Mouse (Mus musculus) heart, embryonic 13.5 days (tissue): ENCODE results near the gene Fam111a. TPM values are rescaled to one million over a fixed set of nuclear protein-coding genes. Genes with fewer than 3 reads are reported as not detected.

Experiments used
- ATAC-seq: fragments of 200-750 bp; cut with Nextera tagmentation; 2 replicates; pipeline ENCODE4 v1.8.0; 2017; ENCODE audit warnings: moderate TSS enrichment; ENCODE audit not compliant: insufficient number of reproducible peaks, low FRiP score, low TSS enrichment; ENCODE audit errors: extremely low read depth
- H3K27ac ChIP-seq: fragments of 300-500 bp; sonication (generic); replicated peaks from 2 replicates; pipeline ENCODE4 v1.5.1; 2015; ENCODE audit warnings: moderate library complexity, mild to moderate bottlenecking, inconsistent platforms
- H3K27me3 ChIP-seq: fragments of 300-500 bp; sonication (generic); replicated peaks from 2 replicates; pipeline ENCODE4 v1.6.1; 2015; ENCODE audit warnings: mild to moderate bottlenecking, inconsistent platforms
- H3K36me3 ChIP-seq: fragments of 300-500 bp; sonication (generic); 2 replicates; pipeline ENCODE4 v1.6.1; 2015; ENCODE audit warnings: mild to moderate bottlenecking, inconsistent platforms
- H3K4me1 ChIP-seq: fragments of 300-500 bp; sonication (generic); 2 replicates; pipeline ENCODE4 v1.6.1; 2015; ENCODE audit warnings: inconsistent platforms
- H3K4me2 ChIP-seq: fragments of 300-500 bp; sonication (generic); 2 replicates; pipeline ENCODE4 v1.6.1; 2015; ENCODE audit warnings: inconsistent platforms, mild to moderate bottlenecking, moderate library complexity
- H3K4me3 ChIP-seq: fragments of 300-500 bp; sonication (generic); 2 replicates; pipeline ENCODE4 v1.5.1; 2015; ENCODE audit warnings: moderate library complexity, mild to moderate bottlenecking, inconsistent platforms
- H3K9ac ChIP-seq: fragments of 300-500 bp; sonication (generic); 2 replicates; pipeline ENCODE4 v1.6.1; 2015; ENCODE audit warnings: inconsistent platforms, mild to moderate bottlenecking, moderate library complexity
- H3K9me3 ChIP-seq: fragments of 300-500 bp; sonication (generic); 2 replicates; pipeline ENCODE4 v1.6.1; 2016; ENCODE audit warnings: inconsistent platforms
- WGBS: fragments of 180-500 bp; shearing (Covaris S2); methylation state at CpG from one replicate; pipeline ENCODE4 v1.1.7; 2015; ENCODE audit warnings: mixed read lengths; 5-methylcytosine and 5-hydroxymethylcytosine counted together
- polyA plus RNA-seq: library from polyadenylated mRNA; unstranded; fragments of >200 nt; fragmentation: Nextera tagmentation; extraction: Ambion mirVana; gene quantifications from 2 replicates; pipeline ENCODE4 v1.2.1, GENCODE M21; 2015

Fam111a gene
- polyA plus RNA-seq, 1 experiment from 2014 or later = 16.9 TPM

DNA sequence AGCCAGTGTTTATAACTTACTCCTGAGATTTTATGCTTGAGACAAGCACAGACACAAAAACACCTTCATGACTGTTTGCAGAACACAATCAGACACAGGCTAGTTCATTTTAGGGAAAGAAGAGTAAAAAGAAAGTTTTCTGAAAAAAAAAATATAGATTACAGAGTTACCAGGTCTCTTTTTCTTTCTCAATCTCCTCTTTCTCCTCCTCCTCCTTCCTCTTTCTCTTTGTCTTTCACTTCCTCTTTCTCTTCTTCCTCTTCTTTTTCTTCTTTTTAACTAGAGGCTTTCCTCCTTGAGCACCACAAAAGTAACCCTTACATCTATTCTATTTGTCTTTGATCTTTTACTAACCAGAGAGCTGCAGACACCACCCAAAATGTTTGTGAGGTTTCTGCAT lies 18.7 kb downstream of the Fam111a start:
- H3K27ac ChIP-seq = no peak overlapping the region
- no peak overlapping the region for H3K9ac ChIP-seq
- no peak for ATAC-seq
- H3K36me3 ChIP-seq = no peaks in the 10 kb centered on the region
- no peaks in the 10 kb centered on the region for H3K9me3 ChIP-seq
- H3K4me2 ChIP-seq = no peak overlapping the region
- no peaks in the 10 kb centered on the region for H3K4me1 ChIP-seq
- H3K27me3 ChIP-seq = no peaks in the 10 kb centered on the region
- H3K4me3 ChIP-seq = no peak overlapping the region

DNA sequence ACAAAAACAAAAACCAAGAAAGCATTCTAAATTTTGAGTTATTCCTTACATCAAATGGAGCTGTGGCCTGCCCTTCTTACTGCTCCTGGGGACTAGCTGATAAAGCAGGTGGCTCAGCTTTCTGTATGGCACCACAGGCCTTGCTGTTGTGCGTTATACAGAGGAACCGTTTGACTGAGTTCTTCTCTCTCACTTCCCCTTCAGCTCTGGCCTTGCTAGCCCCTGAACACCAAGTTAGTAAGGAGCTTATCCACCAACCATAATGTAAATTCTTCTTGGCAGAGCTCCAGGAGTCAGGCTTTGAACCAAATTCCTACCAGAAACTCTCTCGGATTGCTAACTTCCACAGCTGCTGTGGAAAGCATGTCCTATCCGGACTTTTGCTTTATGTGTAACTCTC lies 21.5 kb downstream of the Fam111a start:
- Histone ChIP-seq H3K9ac (no peak overlapping the region), H3K36me3 (no peaks in the 10 kb centered on the region), H3K27ac (no peak overlapping the region), H3K9me3 (no peaks in the 10 kb centered on the region), H3K4me3 (no peak overlapping the region), H3K4me2 (no peak overlapping the region), H3K27me3 (no peaks in the 10 kb centered on the region), H3K4me1 (no peaks in the 10 kb centered on the region)
- WGBS = 39% methylated on average over 4 of the region's 4 CpGs
- ATAC-seq = no peak

DNA sequence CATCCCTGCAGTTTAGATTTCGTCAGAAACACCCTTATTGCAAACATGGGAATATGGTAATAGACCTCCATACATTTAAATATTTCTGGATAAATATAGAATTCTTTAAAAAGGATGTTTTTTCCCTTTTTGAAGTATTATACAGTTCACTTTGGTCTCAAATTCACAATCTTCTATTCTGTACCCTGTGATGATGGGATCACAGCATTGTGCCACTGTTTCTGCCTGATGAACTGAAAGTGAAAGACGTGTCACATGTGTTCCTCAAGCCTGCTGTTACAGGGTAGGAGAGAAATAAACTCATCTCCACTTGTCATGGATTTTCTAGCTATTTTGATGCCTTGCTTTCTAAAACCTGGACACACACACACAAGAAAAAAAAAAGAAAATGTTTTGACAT lies 25.3 kb downstream of the Fam111a start:
- H3K4me1 ChIP-seq = peaks cover 20% of the 10 kb centered on the region
- H3K4me3 ChIP-seq = no peak overlapping the region
- H3K9me3 ChIP-seq = no peaks in the 10 kb centered on the region
- no peaks in the 10 kb centered on the region for H3K27me3 ChIP-seq
- H3K27ac ChIP-seq = no peak overlapping the region
- no peak overlapping the region for H3K9ac ChIP-seq
- WGBS = 56% methylated on average over 2 of the region's 2 CpGs
- H3K4me2 ChIP-seq = no peak overlapping the region
- H3K36me3 ChIP-seq = no peaks in the 10 kb centered on the region
- ATAC-seq = no peak

DNA sequence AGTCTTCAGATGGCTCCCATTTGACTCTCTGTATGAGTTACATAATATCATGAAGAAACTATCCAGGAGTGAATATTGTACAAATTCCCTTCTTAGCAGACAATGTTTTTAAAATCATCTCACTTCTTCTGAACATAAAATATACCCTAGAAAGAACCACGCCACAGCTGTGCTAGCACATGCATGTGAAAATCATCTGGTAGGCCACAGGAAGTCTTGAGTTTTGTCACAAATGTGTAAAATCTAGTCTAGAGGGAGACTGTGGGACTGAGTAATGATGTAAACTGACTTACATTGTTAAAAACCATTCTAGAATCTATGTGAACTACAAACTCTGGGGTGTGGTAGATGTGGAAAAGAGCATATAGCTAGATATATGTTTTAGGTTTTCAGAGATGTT lies 26.1 kb downstream of the Fam111a start:
- Histone ChIP-seq H3K4me3 (no peak overlapping the region), H3K4me1 (peaks cover 20% of the 10 kb centered on the region), H3K9me3 (no peaks in the 10 kb centered on the region), H3K4me2 (no peak overlapping the region), H3K9ac (no peak overlapping the region), H3K36me3 (peaks cover 2% of the 10 kb centered on the region; the same call in 1 of the 2 replicates), H3K27me3 (no peaks in the 10 kb centered on the region), H3K27ac (no peak overlapping the region)
- ATAC-seq = no peak
- 85% methylated on average over 1 of the region's 1 CpGs for WGBS

DNA sequence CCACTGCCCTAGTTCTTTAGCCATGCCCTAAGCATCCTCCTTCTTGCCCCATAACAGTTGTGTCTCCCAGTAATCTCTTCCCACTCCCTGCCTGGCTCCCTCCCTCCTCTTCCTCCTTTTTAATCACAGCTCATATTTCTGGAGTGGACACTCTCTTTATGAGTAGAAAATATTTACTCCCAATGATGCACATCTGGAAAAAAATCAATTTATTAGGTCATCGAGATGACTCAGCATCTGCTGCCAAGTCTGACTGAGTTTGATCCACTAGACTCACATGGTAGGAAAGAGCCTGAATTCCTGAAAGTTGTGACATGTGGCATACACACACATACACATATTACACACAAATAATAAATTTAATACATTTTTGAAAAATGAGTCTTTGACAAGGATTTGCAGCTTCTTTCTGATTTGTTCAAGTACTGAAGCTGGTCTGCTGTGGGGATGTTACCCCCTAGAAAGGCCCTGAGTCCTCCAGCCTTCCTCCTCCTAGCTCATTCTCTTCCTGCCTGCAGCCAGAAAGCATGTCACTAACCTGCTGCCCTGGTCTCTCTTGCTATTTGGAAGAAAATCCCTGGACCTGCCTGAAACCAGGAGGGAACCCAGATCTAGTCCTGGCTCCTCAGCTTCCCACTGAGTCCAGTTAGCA lies 27.2 kb downstream of the Fam111a start:
- WGBS = 74% methylated on average over 1 of the region's 1 CpGs
- H3K9ac ChIP-seq = peak overlapping the region; percentile 41; the same call in 1 of the 2 replicates

DNA sequence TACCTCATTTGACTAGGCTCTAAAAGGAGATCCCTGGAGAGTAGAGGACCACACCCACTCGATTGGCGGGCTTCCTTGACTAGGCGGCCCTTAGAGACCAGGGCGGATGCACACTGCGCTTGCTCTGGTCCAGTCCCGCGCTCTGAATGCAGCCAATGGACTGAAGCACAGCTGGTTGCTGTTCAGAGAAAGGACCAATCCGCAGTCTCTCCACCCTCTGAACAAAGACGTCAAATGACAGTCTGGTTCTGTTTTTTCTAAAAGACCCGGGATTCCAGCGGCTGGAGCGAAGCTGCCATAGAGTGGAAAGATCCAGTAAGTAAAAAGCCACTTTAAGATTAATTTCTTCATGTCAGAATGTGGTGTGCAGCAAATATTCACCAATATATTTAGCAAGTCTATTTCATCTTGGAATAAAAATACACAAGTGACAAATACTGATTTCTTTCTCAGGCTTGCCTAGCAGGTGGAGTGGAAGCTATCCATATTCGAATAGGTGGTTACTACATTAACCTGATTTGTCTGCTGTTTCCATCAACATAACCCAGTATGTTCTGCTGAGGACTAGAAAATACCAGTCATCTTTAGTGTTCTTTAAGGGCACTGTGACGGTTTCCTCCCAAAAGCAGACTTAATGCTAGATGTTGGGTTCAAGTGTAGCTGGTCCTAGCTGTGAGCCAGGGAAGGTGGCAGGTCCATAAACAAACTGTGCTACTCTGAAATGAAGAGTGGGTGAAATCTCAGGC lies 27.9 kb downstream of the Fam111a start:
- ATAC-seq = peak; percentile 95
- Histone ChIP-seq H3K27me3 (no peaks in the 10 kb centered on the region), H3K9ac (peak overlapping the region; percentile 85), H3K9me3 (no peaks in the 10 kb centered on the region), H3K4me2 (peak overlapping the region; percentile 83), H3K27ac (peak overlapping the region; percentile 75), H3K4me1 (peaks cover 20% of the 10 kb centered on the region), H3K4me3 (peak overlapping the region; percentile 60), H3K36me3 (peaks cover 18% of the 10 kb centered on the region)
- 6% methylated on average over 14 of the region's 14 CpGs for WGBS

More for the DNA sequence above, 27.2 kb downstream of the Fam111a start:
- Histone ChIP-seq H3K9me3 (no peaks in the 10 kb centered on the region), H3K4me3 (peak overlapping the region; percentile 60), H3K27me3 (no peaks in the 10 kb centered on the region), H3K36me3 (peaks cover 11% of the 10 kb centered on the region), H3K4me1 (peaks cover 20% of the 10 kb centered on the region), H3K27ac (peak overlapping the region; percentile 66), H3K4me2 (peak overlapping the region; percentile 83)
- ATAC-seq = no peak

DNA sequence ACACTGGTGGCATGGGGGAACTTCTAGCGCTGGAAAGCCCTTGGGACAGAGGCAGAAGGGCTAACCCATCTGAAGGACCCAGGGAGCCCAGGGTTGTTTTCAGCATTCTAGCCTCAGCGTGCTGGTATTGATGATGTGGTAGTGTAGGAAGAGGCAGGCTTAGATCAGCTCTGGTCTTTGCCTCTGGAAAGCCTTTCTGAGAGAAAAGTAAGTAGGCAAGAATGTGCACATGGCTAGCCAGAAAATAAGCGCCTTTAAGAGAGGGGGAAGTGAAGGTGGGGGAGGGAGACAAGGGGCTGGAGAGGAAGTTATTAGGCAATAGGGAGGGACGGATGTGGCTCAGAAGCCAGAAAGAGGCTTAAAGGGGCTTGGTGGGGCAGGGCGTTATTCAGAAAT lies 28.5 kb downstream of the Fam111a start:
- ATAC-seq = no peak
- Histone ChIP-seq H3K9ac (peak overlapping the region; percentile 85), H3K4me2 (peak overlapping the region; percentile 83), H3K9me3 (no peaks in the 10 kb centered on the region), H3K36me3 (peaks cover 23% of the 10 kb centered on the region), H3K27me3 (no peaks in the 10 kb centered on the region), H3K4me3 (peak overlapping the region; percentile 60), H3K4me1 (peaks cover 20% of the 10 kb centered on the region), H3K27ac (peak overlapping the region; percentile 75)
- 13% methylated on average over 5 of the region's 5 CpGs for WGBS

DNA sequence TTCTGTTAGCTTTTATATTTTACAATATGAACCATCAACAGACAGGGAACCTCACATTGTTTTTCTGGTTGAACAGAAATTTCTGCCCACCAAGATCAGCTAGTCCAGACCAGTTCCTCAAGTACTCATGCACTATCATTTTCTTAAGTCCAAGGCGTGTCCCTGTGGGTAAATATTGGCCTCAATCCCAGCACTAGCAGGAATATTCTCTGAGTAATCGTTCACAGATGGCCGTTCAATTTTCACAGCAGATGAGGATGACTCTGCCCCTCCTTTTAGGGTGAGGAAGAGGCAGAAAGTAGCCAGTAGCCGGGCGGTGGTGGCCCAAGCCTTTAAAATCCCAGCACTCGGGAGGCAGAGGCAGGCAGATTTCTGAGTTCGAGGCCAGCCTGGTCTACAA lies 29.6 kb downstream of the Fam111a start:
- Histone ChIP-seq H3K9me3 (no peaks in the 10 kb centered on the region), H3K27ac (no peak overlapping the region), H3K4me2 (peak overlapping the region; percentile 83), H3K4me1 (peaks cover 20% of the 10 kb centered on the region), H3K27me3 (no peaks in the 10 kb centered on the region), H3K4me3 (peak overlapping the region; percentile 60; the same call in 1 of the 2 replicates), H3K36me3 (peaks cover 28% of the 10 kb centered on the region), H3K9ac (no peak overlapping the region)
- WGBS = 85% methylated on average over 7 of the region's 7 CpGs
- ATAC-seq = no peak

DNA sequence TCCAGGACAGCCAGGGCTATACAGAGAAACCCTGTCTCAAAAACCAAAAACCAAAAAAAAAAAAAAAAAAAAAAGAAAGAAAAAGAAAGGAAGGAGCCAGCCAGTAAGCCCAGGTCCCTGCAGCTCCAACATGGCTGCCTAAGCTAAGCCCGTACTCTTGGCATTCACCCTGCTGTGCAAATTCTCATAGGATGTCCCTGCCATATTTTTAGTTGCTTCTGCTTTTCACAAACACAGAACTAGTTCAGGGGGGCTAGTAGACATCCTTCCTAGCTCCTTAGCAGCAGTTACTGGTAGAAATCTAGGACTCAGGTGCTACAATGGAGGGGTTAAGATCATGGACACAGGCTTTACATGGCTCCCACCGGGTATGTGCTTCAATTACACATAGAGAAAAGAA lies 30.0 kb downstream of the Fam111a start:
- no peaks in the 10 kb centered on the region for H3K9me3 ChIP-seq
- no peak overlapping the region for H3K9ac ChIP-seq
- no peak overlapping the region for H3K4me3 ChIP-seq
- no peak overlapping the region for H3K27ac ChIP-seq
- ATAC-seq = no peak
- H3K4me2 ChIP-seq = no peak overlapping the region
- H3K36me3 ChIP-seq = peaks cover 28% of the 10 kb centered on the region
- no peaks in the 10 kb centered on the region for H3K27me3 ChIP-seq
- 93% methylated on average over 2 of the region's 2 CpGs for WGBS
- H3K4me1 ChIP-seq = peaks cover 20% of the 10 kb centered on the region

DNA sequence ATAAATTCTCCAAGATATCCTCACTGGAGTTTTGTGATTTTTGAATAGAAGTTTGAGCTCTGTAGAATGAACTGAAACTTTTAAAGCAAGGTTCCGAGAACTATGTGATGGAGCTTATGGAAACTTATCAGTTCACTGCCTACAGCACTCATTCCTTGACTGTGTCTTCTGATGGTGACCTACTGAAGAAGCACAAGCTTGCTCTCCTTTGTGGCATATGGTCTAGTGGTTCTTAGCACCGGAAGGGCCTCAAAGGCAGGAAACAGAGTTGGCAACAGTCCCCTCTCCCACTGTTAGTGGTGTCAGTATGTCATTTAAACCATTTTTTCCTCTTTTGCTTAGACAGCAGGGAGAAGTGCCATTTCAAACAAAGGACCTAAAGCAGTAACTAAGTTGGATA lies 31.1 kb downstream of the Fam111a start:
- Histone ChIP-seq H3K27me3 (no peaks in the 10 kb centered on the region), H3K4me3 (no peak overlapping the region), H3K27ac (no peak overlapping the region), H3K4me1 (peaks cover 20% of the 10 kb centered on the region), H3K9me3 (no peaks in the 10 kb centered on the region), H3K4me2 (no peak overlapping the region), H3K9ac (no peak overlapping the region), H3K36me3 (peaks cover 28% of the 10 kb centered on the region)
- no peak for ATAC-seq
- 70% methylated on average over 2 of the region's 2 CpGs for WGBS

DNA sequence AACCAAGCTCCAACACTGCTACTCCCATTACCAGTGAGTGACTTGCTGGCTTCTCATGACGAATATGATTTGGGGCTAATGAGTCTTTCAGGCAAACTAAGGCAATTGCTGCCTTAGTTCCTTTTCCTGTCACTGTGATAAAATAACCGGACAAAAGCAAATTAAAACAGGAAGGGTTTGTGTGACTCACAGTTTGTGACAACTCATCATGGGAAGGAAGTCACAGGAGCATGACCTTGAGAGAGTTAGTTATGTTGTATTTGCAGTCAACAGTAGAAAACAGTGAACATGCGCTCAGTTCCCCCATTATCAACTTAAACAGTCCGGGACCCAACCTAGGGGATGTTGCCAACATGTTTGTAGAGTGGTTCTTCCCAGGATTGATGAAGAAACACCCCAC lies 39.8 kb downstream of the Fam111a start:
- Histone ChIP-seq H3K4me2 (no peak overlapping the region), H3K4me1 (peaks cover 3% of the 10 kb centered on the region; the same call in 1 of the 2 replicates), H3K27me3 (no peaks in the 10 kb centered on the region), H3K4me3 (no peak overlapping the region), H3K9ac (no peak overlapping the region), H3K27ac (no peak overlapping the region), H3K9me3 (no peaks in the 10 kb centered on the region), H3K36me3 (peaks cover 29% of the 10 kb centered on the region)
- no peak for ATAC-seq
- WGBS = 69% methylated on average over 4 of the region's 4 CpGs

DNA sequence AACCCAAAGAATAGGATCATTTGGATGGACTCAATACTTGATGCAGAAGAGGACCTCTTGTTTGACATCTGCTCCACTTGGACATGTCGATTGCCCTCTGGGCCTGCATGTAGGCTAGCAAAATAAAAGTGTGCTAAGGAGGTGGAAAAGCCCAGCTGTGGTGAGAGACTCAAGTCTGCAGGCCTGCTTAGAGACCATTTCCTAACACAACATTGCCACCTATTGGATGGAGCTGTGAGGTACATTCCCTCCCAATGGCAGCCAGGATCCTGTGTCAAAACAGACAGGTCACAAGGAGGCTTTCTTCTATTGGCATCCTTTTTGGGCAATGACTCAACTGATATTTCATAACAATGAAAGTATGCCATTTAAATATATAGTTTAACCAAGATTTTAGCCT lies 46.4 kb downstream of the Fam111a start:
- WGBS = 6% methylated on average over 1 of the region's 1 CpGs
- H3K36me3 ChIP-seq = peaks cover 13% of the 10 kb centered on the region
- H3K27ac ChIP-seq = no peak overlapping the region
- no peak overlapping the region for H3K9ac ChIP-seq
- no peak overlapping the region for H3K4me2 ChIP-seq
- H3K9me3 ChIP-seq = no peaks in the 10 kb centered on the region
- H3K4me3 ChIP-seq = no peak overlapping the region
- H3K27me3 ChIP-seq = peaks cover 6% of the 10 kb centered on the region
- peaks cover 8% of the 10 kb centered on the region for H3K4me1 ChIP-seq
- no peak for ATAC-seq
